Mouse (Mus musculus) limb, embryonic 11.5 days (tissue): ENCODE measurements around the gene Ccdc155. TPM values are rescaled to one million over a fixed set of nuclear protein-coding genes. Genes with fewer than 3 reads are reported as not detected.
"Not testable (repeated sequence)": the region's sequence is repeated elsewhere in the genome, so short reads cannot be mapped to it uniquely, and the experiment has no call there.

ENCODE experiments used
- ATAC-seq: fragments of 200-750 bp; cut with Nextera tagmentation; 2 replicates; pipeline ENCODE4 v1.8.0; 2017; ENCODE audit warnings: low read depth; ENCODE audit not compliant: insufficient number of reproducible peaks, low FRiP score, low TSS enrichment
- DNase-seq: peaks from one replicate; pipeline ENCODE4 v3.0.0-alpha.2; 2015; ENCODE audit warnings: low spot score
- H3K27ac ChIP-seq: fragments of 300-500 bp; sonication (generic); replicated peaks from 2 replicates; pipeline ENCODE4 v1.5.1; 2014; ENCODE audit warnings: low read depth, mild to moderate bottlenecking, low read length
- H3K27me3 ChIP-seq: fragments of 300-500 bp; sonication (generic); 2 replicates; pipeline ENCODE4 v1.6.1; 2014; ENCODE audit warnings: mild to moderate bottlenecking, low read length, mixed read lengths; ENCODE audit not compliant: control insufficient read depth, insufficient read depth
- H3K36me3 ChIP-seq: fragments of 300-500 bp; sonication (generic); 2 replicates; pipeline ENCODE4 v1.6.1; 2014; ENCODE audit warnings: mild to moderate bottlenecking, low read length, moderate library complexity, mixed read lengths; ENCODE audit not compliant: control insufficient read depth, insufficient read depth
- H3K4me1 ChIP-seq: fragments of 300-500 bp; sonication (generic); 2 replicates; pipeline ENCODE4 v1.6.1; 2014; ENCODE audit warnings: low read length, mixed read lengths; ENCODE audit not compliant: control insufficient read depth, insufficient read depth
- H3K4me2 ChIP-seq: fragments of 300-500 bp; sonication (generic); 2 replicates; pipeline ENCODE4 v1.6.1; 2014; ENCODE audit warnings: low read depth, mild to moderate bottlenecking, moderate library complexity; ENCODE audit not compliant: severe bottlenecking
- H3K4me3 ChIP-seq: fragments of 300-500 bp; sonication (generic); 2 replicates; pipeline ENCODE4 v1.5.1; 2014; ENCODE audit warnings: low read depth, low read length
- H3K9ac ChIP-seq: fragments of 300-500 bp; sonication (generic); 2 replicates; pipeline ENCODE4 v1.6.1; 2014; ENCODE audit warnings: mild to moderate bottlenecking, low read length
- H3K9me3 ChIP-seq: fragments of 300-500 bp; sonication (generic); 2 replicates; pipeline ENCODE4 v1.6.1; 2016; ENCODE audit warnings: low read length; ENCODE audit not compliant: control insufficient read depth
- WGBS: fragments of 180-500 bp; shearing (Covaris S2); extraction: QIAGEN DNeasy Blood & Tissue Kit; methylation state at CpG from one replicate; pipeline ENCODE4 v1.1.7; 2014; 5-methylcytosine and 5-hydroxymethylcytosine counted together
- polyA plus RNA-seq: library from polyadenylated mRNA; unstranded; fragments of >200 nt; fragmentation: Nextera tagmentation; extraction: Ambion mirVana; gene quantifications from 2 replicates; pipeline ENCODE4 v1.2.1, GENCODE M21; 2014

The Ccdc155 gene
- polyA plus RNA-seq, 1 experiment from 2014 or later: 0.41 TPM

DNA sequence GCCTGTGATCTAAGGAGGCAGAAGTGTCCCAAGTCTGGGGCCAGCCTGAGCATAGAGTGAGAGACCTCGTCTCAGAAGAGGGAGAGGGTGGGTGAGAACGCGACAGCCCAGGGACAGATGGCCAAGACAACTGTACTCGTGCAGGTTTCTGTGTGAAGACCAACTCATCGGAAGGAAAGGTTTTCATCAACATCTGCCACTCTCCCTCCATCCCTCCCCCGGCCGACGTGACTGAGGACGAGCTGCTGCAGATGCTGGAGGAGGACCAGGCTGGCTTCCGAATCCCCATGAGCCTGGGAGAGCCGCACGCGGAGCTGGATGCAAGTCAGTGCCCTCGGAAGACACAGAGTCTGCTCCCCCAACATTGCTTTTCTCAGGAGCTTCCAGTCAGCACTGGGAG, 47.2 kb downstream of the Ccdc155 start:
- Histone ChIP-seq H3K27ac (no peak overlapping the region), H3K4me1 (0 out of 2 replicates have a peak, but pooled peaks cover 6% of the 10 kb centered on the region), H3K36me3 (peaks cover 5% of the 10 kb centered on the region; the same call in 1 of the 2 replicates), H3K9ac (no peak overlapping the region), H3K4me2 (no peak overlapping the region), H3K4me3 (no peak overlapping the region), H3K27me3 (peaks cover under 1% of the 10 kb centered on the region; the same call in 1 of the 2 replicates), H3K9me3 (no peaks in the 10 kb centered on the region)
- DNase-seq (no peak), ATAC-seq (no peak)
- 85% methylated on average over 14 of the region's 14 CpGs for WGBS

DNA sequence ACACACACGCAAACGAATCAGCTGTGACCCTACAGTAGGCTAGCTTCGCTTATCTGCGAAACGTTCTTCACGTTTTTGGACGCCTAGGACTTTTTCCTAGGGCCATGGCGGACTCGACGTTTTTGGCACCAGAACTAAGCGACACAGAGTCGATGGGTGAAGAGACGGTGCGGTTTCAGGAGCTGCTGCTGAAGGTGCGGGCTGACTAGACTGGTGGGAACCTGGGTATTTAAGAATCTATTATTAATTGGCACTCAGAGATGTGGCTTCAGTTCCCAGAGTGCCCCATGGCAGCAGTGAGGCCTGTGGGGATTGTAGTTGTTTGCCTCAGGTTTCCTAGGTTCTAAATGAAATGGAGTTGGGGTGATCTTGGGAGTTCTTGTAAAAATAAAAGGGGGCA, 48.5 kb downstream of the Ccdc155 start:
- 0 out of 2 replicates have a peak, but pooled peaks cover 9% of the 10 kb centered on the region for H3K4me1 ChIP-seq
- H3K4me2 ChIP-seq: no peak overlapping the region
- no peaks in the 10 kb centered on the region for H3K9me3 ChIP-seq
- H3K27me3 ChIP-seq: no peaks in the 10 kb centered on the region
- H3K4me3 ChIP-seq: no peak overlapping the region
- H3K9ac ChIP-seq: no peak overlapping the region
- WGBS: 95% methylated on average over 15 of the region's 15 CpGs
- no peak for DNase-seq
- peaks cover 5% of the 10 kb centered on the region; the same call in 1 of the 2 replicates for H3K36me3 ChIP-seq
- no peak for ATAC-seq
- H3K27ac ChIP-seq: no peak overlapping the region

DNA sequence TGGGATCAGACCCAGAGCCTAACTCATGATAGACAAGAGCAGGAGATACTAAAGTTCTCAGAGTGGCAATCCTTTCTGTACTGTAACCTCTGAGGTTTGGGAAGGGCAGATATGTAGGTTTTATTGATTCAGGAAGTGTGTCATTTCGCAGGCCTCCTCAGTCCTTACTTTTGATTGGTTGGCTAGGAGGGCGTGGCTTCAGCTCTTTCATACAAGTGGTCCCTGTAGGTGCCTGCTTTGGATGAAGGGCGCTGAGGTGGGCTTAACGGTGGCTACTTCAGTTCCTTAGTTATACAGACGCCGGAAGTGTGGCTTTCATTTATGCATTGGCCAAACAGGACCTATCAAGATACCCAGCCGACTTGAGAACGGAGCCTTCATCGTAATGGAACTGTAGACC, 49.1 kb downstream of the Ccdc155 start:
- Histone ChIP-seq H3K27me3 (no peaks in the 10 kb centered on the region), H3K27ac (no peak overlapping the region), H3K36me3 (peaks cover 2% of the 10 kb centered on the region; the same call in 1 of the 2 replicates), H3K9ac (no peak overlapping the region), H3K4me1 (0 out of 2 replicates have a peak, but pooled peaks cover 13% of the 10 kb centered on the region), H3K4me3 (no peak overlapping the region), H3K9me3 (no peaks in the 10 kb centered on the region), H3K4me2 (0 out of 2 replicates have a peak overlapping the region, but pooled peaks have one; percentile 53)
- DNase-seq (no peak), ATAC-seq (no peak)
- WGBS: 85% methylated on average over 9 of the region's 9 CpGs

DNA sequence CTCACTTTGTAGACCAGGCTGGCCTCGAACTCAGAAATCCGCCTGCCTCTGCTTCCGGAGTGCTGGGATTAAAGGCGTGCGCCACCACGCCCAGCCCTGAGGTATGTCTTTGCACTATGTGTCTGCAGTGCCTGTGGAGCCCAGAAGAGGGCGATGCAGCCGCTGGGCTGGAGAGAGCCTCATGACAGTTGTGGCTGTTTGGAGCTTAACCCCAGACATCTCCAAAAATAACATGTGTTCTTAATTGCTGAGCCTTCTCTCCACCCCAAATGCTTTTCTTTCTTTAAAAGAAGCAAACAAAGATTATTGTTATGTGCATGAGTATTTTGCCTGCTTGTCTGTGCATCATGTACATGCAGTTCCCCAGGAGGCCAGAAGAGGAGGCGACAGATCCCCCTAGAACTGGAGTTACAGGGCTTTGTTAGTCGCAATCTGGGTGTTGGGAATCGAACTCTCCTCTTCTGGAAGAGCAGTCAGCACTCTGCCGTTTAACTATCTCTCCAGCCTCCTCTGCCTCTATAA, 49.6 kb downstream of the Ccdc155 start:
- H3K27me3 ChIP-seq: no peaks in the 10 kb centered on the region
- peaks cover 2% of the 10 kb centered on the region; the same call in 1 of the 2 replicates for H3K36me3 ChIP-seq
- 0 out of 2 replicates have a peak, but pooled peaks cover 14% of the 10 kb centered on the region for H3K4me1 ChIP-seq
- DNase-seq (peak; percentile 52), ATAC-seq (no peak)
- peak overlapping the region; percentile 53 for H3K4me2 ChIP-seq
- no peak overlapping the region for H3K27ac ChIP-seq
- 79% methylated on average over 12 of the region's 12 CpGs for WGBS
- H3K4me3 ChIP-seq: peak overlapping the region; percentile 51
- no peak overlapping the region for H3K9ac ChIP-seq
- H3K9me3 ChIP-seq: no peaks in the 10 kb centered on the region

DNA sequence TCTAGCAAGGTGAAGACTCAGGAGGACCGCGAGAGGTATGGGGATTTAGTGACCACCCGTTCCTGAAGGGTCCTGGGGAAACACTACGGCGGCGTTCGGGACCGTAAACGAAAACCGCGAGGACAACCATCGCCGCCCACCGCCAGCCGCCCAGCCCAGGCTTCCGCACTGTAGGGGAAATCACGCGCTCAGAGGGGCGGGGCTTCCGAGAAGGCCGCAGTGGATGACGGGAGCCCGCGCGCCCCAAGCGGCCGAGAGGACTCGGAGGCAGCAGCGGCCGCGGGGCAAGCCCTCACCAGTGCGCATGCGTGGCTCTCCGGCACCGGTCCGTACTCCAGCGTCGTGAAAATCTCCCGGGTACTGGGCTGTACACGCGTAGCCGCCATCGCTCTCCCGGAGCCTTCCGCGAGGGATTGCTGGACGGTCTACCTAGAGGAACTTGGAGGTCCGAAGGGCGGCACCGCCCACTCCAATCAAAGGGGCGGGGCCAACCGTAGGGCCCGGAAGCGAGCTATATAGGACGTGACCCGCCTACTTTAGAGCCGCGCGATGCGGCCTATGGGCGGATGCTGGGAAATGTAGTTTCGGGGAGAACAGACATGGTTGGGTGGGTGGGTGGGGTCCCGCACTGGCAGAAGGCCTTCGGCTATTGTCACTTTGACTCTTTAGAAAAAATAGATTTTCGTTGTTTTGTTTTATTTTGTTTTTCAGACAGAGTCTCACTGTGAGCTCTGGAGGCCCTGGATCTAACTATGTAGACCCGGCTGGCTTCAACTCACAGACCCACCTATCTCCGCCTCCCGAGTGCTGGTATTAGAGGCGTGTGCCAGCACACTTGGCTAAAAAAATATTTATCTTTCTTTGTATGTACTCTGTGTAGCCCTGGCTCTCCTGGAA, 50.3 kb downstream of the Ccdc155 start, which contains the start of the genes Pih1d1 and Aldh16a1:
TSS of gene Pih1d1 (plus strand) at position 208 of the 897 bp plus-strand sequence.
TSS of gene Aldh16a1 (minus strand) at position 489 of the 897 bp plus-strand sequence.
- H3K9ac ChIP-seq: peak within 1 kb of the TSS; percentile 76
- WGBS: 5% methylated on average over 69 of the region's 69 CpGs

DNA sequence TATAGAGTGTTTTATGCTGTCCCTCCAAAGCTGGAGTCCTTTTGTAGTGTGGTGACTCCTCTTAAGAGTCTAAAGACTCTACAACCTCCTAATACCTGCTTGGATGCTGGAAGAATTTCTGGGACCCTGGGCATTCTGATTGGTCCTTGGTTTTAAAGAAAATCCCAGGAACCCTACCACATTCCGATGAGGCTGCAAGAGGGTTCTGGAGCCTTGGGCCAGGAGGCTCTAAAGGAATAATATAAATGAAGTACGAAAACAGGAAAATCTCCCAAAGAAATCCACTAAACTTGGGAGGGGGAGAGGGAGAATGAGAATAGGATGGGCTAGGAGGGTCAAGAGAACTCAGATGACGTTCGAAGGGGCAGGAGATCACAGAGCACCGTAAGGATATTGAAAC, 51.1 kb downstream of the Ccdc155 start:
- H3K4me2 ChIP-seq: peak overlapping the region; percentile 53
- DNase-seq (no peak), ATAC-seq (no peak)
- H3K36me3 ChIP-seq: peaks cover 2% of the 10 kb centered on the region; the same call in 1 of the 2 replicates
- peak overlapping the region; percentile 91; the same call in 1 of the 2 replicates for H3K27ac ChIP-seq
- no peaks in the 10 kb centered on the region for H3K9me3 ChIP-seq
- H3K27me3 ChIP-seq: no peaks in the 10 kb centered on the region
- peak overlapping the region; percentile 51 for H3K4me3 ChIP-seq
- 5% methylated on average over 5 of the region's 5 CpGs for WGBS
- H3K4me1 ChIP-seq: 0 out of 2 replicates have a peak, but pooled peaks cover 14% of the 10 kb centered on the region
- peak overlapping the region; percentile 76 for H3K9ac ChIP-seq

More for the DNA sequence above, 50.3 kb downstream of the Ccdc155 start, which contains the start of the genes Pih1d1 and Aldh16a1:
- DNase-seq (peak; percentile 98), ATAC-seq (peak; percentile 94)
- Histone ChIP-seq H3K27me3 (no peaks in the 10 kb centered on the region), H3K27ac (peak within 1 kb of the TSS; percentile 91), H3K4me1 (0 out of 2 replicates have a peak, but pooled peaks cover 14% of the 10 kb centered on the region), H3K4me2 (peak within 1 kb of the TSS; percentile 53), H3K9me3 (no peaks in the 10 kb centered on the region), H3K4me3 (peak within 1 kb of the TSS; percentile 51), H3K36me3 (peaks cover 2% of the 10 kb centered on the region; the same call in 1 of the 2 replicates)

DNA sequence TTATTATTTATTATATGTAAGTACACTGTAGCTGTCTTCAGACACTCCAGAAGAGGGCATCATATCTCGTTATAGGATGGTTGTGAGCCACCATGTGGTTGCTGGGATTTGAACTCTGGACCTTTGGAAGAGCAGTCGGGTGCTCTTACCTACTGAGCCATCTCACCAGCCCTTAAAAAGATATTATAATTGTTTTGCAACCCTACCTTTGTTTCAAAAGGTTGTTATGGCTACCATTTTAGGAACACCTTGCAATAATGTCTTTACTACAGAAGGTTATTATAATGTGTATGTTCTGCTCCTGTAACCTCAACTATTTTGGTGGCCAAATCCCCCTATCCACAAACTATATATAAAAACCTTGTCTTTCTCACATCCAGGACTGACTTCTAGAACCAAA, 51.6 kb downstream of the Ccdc155 start:
- ATAC-seq, H3K27me3 ChIP-seq, H3K9me3 ChIP-seq, H3K4me2 ChIP-seq, H3K4me3 ChIP-seq, DNase-seq, H3K9ac ChIP-seq, H3K36me3 ChIP-seq, H3K27ac ChIP-seq: not testable (repeated sequence)
- 0 out of 2 replicates have a peak, but pooled peaks cover 14% of the 10 kb centered on the region for H3K4me1 ChIP-seq
- 91% methylated on average over 2 of the region's 2 CpGs for WGBS

DNA sequence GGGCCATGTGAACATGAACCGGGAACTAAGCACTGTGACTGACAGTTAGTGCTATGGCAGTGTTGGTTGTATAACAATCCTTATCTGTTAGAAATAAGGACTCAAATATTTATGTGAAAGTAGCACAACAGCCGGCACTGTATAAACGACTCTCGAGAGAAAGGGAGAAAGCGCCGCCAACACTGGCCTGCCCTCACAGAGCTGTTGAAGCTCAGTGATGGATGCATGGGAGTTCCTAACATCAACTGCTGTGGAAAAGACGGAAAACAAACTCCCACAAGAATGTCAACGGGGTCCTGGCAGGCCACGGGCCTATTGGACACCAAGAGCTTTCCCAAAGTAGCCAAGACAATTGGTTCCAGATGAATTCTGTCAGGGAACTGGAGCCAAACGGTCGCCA, 53.4 kb downstream of the Ccdc155 start:
- 22% methylated on average over 11 of the region's 11 CpGs for WGBS
- no peak for ATAC-seq
- H3K27ac ChIP-seq: peak overlapping the region; percentile 33; the same call in 1 of the 2 replicates

More for the DNA sequence above, 53.4 kb downstream of the Ccdc155 start:
- H3K9ac ChIP-seq: no peak overlapping the region
- H3K4me3 ChIP-seq: no peak overlapping the region
- no peaks in the 10 kb centered on the region for H3K9me3 ChIP-seq
- H3K36me3 ChIP-seq: peaks cover 2% of the 10 kb centered on the region; the same call in 1 of the 2 replicates
- no peak overlapping the region for H3K4me2 ChIP-seq
- no peak for DNase-seq
- 0 out of 2 replicates have a peak, but pooled peaks cover 14% of the 10 kb centered on the region for H3K4me1 ChIP-seq
- no peaks in the 10 kb centered on the region for H3K27me3 ChIP-seq
